Mouse (Mus musculus) gastrocnemius, postnatal 25 days (tissue): Measurements from ENCODE around the gene Slc22a18. TPM values are rescaled to one million over a fixed set of nuclear protein-coding genes. Genes with fewer than 3 reads are reported as not detected.

ENCODE experiments used
- DNase-seq: peaks from one replicate; pipeline ENCODE4 v3.0.0; 2022
- long read RNA-seq, 2 experiments: library from polyadenylated mRNA; stranded (forward); transcript quantifications; one replicate each; pipeline ENCODE4 v2.0.0; 2021
- total RNA-seq, 2 experiments: library from RNA; stranded (reverse); gene quantifications; 1 replicate in 1 of 2; 2 replicates in 1 of 2; pipeline ENCODE4 v1.2.3; 2021

The Slc22a18 gene
- under 1 TPM in 1 of 2 experiments, not detected in 1; 0.29 TPM for total RNA-seq
- long read RNA-seq, experiment 1: 0 reads
- long read RNA-seq, experiment 2: 0 reads

DNA sequence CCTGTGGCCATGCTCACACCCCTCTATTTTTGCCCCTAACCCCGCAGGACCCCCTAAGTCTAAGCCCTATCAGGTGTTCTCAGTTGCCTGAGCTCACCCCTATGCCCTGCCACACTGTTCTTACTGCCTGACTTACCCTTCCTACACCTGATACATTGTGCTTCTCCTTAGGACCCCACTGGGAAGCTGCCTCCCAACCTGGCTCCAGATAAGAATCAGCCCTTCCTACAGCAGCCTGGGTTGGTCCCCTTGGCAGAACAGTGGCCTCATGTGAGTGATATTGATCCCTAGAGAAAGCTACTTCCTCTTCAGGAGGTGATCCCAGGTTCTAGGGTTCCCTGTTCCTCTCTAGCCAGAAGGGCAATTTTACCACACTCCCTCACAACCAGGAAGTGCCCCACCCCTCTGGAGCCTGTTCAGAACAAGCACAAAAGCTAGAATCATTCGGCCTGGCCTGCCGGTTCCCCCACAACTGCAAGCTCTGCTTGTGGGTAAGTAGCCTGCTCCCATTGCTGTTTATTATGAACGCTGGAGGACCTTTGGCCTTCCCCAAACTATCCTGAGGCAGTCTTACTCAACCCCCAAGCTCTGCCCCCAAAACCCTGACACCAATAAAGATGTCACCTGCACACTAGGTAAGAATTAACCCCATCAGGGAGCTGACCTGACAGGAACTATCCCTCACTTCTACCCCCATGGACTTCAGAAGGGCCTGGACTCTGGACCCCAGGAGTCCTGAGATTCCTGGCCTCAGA lies at the start of gene Slc22a18:
Slc22a18 (plus strand) TSS at position 390 of the 755 bp plus-strand sequence.
- DNase-seq: no peak

DNA sequence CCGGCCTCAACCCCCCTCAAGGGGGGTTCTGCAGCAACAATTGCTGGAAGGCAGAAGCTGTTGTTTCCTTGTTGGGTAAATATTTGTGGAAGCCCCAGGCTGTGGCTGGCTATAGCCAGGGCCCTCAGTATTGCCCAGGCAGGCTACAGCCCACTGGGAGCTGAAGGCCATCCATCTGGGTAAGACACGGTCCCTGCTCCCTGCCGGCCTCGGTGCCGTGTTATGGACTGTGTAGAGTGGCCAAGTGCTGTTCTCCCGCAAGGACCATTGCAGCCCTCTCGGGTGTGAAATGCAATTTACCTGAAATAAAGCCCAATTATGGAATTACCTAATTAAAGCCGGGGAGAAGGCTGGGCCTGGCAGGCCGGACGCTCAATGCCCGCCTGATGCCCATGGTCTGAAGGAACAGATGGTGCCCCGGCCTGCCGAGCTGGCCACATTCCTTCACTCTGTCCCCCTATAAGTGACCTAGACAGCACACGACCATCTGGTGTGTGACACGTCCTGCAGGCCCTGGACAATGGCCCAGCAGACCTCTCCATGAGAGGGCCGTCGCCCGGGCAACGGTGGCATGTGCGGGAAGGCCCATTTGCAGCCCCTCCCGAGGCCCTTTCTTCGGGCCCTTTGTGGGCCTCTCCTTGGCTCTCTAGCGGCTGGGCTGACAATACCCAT lies 45.3 kb upstream of the Slc22a18 start:
- no peak for DNase-seq

DNA sequence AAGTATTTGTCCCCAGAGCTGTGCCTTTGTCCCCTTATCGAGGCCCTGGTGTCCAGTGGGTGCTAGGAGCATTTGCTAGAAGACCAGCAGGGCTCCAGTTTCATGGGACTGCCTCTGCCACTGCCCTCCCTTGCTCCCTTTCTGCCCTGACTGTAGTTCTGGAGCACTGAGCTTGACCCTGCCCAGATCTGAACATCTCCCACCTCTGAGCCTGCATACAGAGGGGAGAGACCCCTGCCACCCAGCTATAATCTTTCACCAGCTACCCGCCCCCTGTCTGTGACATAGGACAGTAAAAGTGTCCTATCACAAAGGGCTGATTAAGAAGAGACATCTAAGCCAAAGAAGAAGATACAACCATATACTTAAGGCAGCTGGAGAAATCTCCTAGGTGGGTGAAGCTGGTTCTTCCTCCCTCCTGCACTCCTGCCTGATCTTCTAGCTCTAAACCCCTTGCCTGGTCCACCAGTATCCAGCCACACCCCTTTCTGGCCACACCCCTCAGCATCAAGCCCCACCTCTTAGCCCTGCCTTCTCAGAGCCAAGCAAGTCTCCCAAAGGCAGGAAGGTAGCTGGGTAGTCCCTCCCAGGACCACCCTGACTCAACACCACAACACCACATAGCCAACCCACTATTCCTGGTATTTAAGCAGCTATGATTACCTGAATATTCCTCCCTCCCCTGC lies 44.6 kb upstream of the Slc22a18 start:
- no peak for DNase-seq

DNA sequence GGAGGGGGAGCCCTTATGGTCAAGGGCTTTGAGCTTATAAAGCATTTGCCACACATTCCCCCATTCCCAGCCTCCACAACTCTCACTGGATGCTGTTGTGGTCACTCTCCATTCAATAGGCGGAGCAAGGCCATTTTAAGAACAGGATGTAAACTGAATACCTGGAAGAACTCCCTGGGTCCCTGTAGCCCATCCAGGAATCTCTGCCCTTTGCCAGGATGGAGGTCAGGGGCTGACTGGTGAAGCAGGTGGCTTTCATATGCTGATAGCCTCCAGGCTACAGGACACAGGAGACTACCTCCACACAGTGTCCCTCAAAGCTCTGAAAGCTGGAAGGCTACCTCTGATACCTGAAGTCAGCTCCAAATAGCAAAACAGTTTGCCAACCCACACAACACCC lies 40.9 kb upstream of the Slc22a18 start:
- DNase-seq: no peak

DNA sequence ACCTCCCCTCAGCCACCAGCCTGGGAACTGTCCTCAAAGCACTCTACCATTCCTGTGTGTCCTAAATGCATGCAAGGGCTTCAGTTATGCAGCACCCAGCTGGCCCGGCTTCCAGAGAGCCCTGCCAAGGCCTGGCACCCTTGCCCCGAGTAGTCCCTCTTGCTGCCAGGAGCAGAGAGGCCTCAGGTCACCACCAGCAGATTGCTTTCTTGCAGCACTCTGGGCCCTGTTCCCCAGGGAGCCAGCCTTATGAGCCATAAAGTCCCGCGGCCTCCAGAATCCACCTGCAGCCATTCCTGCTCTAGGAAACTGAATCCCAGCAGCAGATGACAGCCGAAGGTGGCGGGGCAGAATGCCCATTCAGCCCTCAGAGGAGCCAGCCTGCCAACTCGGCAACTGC lies 40.2 kb upstream of the Slc22a18 start:
- DNase-seq: peak; percentile 83

DNA sequence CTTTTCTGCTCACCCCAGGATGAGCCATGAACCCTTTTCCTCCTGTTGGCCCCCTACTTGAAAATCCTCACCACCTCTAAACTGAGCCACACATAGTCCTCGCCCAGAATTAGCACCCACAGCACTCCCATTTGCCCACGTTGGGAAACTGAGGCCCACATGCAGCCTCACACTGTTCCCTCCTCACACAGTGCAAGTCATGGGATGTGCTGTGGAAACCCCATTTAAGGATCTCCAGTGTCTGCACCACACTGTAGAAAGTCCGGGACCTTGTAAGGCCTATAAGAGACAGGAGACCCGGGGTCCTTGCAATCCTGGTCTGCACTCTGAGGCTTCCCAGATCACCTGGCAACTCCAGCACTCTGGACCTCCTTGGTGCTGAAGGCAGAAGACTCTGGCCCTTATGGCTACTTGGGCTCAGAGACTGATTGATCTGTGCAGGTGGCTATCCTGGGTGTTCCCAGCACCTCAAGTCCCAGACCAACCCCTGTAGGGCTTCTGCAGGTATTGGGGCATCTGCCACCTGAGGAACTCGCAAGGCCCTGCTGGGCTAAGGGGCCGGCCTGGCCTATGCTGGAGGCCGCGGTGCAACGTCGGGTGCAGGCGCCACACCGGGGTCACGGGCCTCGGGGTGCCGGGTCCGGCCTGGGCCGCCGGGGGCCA lies 36.2 kb upstream of the Slc22a18 start:
- DNase-seq: no peak

DNA sequence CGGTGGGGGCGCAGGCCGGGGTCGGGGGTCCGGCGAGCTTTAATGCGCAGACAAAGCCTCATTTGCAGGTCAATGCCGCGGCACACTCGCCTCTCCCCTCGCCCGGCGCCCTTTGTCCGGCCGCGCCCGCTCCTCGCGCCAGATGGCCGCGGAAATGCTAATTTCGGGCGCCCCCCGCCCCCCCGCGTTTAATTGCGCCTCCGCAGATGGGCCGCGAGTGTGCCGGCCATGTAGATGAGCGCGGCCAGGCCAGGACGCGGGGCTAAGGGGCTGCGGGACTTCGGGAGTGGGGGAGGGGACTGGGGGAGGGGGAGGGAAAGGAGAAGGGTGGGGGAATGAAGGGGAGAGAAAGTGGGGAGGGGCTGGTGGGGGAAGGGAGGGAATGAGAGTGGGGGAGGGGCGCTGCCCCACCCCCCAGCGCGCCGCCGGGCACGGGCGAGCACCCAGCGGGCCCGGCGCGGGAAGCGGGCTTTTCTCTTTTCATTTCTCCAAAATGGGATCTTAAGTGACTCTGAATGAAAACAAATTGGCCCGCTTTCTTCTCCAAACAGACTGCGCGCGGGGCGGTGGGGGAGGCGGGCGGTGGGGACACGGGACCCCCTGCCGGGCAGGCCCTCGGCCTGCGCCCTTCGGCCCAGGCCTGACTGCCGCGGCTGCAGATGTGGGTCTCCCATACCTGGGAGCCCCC lies 35.5 kb upstream of the Slc22a18 start:
- DNase-seq: no peak

DNA sequence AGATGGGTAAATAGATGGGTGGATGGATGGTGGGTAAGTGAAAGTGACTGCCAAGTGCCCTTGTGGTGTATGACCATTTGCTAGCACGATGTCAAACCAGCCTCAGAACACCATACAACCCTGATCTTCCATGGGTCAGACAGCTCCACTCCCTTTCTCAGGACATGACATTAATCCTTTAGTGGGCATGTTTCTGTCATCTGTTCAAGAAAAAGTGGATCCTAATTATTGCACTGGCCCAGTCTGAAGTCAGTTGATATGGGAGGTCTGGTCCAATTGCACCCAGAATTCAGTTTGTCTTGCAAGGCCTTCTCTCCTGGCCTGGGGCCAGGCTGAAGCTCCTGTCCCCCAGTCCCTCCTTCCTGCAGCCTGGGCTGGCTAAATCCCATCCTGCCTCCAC lies 34.6 kb upstream of the Slc22a18 start:
- no peak for DNase-seq

DNA sequence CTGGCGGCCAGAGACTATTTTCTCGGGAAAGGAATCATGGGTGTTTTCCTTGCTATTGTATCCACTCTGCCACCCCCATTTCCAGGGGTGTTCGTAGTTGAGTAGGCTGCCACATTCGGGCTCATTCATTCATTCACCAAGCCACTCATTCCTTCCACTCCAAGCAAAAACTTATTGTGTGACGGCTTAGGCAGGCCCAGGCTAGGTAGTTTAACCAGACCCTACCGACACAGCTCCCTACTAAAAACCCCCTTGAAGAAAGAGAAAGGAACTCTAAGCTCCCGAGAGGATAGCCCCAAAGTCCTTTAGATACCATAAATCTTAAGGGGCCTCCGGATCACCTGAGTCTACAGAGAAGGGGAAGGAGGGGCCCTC lies 29.0 kb upstream of the Slc22a18 start:
- DNase-seq: no peak

DNA sequence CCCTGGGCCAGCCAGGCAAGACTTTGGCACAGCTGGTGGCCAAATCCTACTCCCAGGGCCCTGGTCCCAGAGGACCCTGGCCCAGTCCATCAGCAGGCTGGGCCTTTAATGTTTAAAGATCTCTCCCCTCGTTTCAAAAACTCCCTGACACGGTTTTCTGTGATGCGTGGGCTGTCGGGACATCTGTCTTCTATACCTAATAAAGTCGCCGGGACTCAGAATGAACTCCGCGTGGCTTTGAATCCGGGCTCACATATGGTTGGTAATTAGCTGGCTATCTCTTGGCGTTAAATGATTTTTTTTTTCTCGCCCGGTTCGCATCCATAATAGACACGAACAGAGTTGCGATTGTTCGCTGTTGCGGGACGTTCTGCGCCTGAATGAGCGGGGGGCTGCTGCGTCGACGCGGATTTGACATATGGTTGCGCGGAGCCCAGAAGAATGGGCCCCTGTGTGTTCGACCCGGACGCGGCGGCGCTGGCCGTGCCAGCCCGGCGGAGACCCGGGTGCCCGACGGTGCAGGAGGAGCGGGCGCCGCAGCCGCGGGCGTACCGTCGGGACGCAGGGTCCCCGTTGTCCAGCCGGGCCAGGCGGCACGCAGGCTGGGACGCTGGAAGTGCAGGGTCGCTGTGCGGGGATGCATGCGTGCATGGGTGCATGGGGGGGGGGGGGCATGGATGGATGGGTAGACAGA lies 28.4 kb upstream of the Slc22a18 start:
- DNase-seq: no peak

DNA sequence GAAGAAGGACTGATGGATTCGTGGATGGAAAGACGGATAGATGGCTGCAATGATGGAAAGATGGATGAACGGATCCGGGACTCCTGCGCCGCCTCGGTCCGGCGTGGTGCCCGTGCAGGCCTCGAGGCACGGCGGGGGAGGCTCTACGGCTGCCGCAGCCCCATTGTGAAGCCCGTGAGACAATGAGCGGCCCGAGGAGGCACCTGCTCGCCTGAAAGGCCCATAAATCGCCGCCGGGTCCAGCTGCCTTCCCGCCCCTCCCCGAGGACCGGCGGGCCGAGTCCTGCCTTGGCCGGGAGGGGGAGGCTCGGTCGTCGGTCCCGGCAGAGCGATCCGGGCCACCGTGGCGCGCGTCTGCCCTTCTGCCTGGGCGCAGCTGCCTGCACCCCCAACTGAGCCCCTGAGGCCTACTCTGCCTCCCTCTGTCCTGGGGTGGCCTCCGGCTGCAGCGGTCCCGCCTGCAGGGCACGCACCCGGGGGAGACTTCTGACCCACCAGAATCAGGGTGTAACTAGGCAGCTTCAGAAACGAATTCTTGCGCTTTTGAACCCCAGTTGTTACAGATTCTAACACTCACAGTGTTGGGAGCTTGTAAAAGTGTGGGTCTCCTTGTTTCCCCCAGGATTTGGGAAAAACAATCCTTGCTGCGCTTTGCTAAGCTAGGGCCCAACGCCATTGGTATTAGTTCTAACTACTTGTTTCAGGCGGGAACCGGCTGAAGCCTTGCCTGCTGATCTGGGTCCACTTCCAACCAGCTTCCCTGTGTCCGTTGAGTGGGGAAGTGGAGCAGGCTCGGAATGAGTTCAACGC lies 27.7 kb upstream of the Slc22a18 start:
- DNase-seq: no peak

DNA sequence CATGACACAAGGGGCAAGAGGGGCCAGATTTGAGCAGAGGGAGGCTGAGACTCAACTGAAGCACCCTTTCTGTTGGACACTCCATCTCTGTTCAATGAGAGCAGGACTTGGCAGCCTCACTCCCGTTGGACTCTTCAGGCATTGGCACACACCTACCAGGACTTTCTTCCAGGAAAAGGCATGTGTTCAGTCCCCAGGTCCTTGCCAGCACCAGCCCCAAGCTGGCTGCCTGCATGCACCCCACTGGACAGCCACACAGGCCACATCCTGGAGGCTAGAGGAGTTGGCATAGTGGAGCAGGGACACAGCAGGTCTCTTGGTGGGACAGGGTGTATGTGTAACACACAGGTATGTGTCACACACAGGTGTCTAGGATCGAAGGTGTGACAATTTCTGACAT lies 26.4 kb upstream of the Slc22a18 start:
- peak; percentile 57 for DNase-seq

DNA sequence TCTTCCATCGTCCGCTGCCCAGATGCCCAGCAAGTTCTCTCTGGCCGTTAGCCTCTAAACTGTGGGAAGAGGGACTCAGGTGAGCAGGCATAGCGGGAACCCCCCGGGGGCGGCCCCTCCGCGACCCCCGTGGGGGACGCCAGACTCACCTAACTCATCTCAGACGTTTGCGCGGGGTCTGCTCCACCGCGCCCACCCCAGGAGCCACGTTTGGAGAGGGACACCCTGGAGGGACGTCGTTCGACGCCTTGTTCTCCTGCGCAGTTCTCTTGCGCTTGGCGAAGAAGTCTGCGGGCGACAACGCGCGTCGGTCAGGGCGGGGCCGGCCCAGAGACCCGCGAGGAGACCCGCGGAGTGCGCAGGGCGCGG lies 14.6 kb upstream of the Slc22a18 start:
- DNase-seq: no peak

DNA sequence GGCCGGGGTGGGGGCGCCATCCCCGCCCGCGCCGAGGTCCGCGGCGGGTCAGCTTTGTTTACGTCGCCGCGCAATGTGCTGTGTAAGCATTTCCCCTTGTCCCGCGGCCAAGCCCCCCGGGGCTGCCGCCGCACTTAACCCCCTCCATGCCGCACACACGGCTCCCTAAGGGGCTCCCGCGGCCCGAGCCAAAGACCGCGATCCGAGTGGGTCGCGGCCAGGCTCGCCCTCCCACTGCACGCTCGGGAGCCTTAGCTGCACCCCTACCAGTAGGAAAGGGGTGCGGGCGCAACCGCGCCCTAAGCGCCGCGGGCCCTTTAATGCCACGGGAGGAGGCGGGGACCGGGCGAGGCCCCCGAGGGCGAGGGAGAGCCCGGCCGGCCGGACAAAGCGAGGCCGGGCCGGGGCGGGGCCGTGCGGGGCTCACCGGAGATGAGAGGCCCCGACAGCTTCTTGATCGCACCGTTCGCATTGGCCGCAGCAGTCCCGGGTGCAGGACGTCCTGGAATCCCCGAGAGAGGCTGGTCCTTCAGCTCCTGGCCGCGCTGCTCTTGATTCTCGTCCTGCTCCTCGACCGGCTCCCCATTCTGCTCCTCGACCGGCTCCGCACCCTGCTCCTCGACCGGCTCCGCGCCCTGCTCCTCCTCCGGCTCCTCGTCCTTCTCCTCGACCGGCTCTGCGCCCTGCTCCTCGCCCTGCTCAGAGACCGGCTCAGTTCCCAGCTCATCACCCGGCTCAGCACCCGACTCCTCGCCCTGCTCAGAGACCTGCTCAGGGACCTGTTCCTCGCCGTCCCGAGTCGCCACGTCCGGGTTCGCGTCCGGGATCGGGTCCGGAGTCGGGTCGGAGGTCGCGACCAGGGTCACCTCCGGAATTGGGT lies 14.0 kb upstream of the Slc22a18 start:
- DNase-seq: peak; percentile 66

DNA sequence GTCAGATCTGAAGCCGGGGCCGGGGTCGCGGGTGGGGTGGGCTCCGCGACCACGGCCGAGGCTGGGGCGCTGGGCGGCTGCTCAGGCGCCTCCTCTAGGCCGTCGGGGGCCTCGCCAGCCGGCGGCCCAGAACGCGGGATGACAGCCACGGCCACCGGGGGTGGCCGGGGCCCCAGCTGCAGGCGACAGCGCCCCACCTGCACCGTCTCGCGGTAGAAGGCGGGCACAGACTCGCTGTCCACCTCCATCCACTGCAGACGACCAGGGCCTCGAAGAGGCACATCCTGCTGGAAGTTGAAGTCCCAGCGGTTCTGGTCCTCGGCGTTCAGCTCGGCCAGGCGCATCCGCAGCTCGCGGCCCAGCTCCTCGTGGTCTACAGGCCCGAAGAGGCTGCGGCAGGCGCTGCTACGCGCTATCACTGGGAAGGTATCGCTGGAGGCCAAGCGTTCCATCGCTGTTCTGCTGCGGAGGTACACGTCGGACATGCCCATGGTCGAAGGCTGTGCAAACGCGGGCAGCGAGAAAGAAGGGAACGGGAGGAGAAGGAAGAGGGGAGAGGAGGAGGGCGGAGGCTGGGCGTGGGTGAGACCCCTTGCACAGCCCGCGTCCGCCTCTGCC lies 13.2 kb upstream of the Slc22a18 start:
- DNase-seq: no peak

DNA sequence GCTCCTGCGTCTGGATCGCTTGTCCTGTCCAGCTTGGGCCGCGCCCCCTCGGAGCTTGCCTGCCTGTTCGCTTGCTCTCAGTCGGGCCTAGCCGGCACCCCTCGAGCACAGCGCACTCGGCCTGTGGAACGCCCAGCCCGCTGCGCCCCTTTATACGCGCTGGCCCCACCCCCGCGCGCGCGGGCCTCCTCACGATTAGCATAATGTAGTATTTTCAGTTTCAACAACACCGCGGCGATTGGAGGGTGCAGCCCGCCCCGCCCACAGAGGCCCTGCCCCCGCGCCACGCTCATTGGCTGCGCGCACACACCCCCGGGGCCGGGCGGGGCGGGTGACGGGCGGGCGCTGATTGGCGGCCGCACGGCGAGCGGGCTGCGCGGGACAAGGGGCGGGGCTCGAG lies 12.7 kb upstream of the Slc22a18 start, which contains the start of gene Cdkn1c:
Cdkn1c (minus strand) TSS at position 177 of the 400 bp plus-strand sequence.
- DNase-seq: peak; percentile 94

DNA sequence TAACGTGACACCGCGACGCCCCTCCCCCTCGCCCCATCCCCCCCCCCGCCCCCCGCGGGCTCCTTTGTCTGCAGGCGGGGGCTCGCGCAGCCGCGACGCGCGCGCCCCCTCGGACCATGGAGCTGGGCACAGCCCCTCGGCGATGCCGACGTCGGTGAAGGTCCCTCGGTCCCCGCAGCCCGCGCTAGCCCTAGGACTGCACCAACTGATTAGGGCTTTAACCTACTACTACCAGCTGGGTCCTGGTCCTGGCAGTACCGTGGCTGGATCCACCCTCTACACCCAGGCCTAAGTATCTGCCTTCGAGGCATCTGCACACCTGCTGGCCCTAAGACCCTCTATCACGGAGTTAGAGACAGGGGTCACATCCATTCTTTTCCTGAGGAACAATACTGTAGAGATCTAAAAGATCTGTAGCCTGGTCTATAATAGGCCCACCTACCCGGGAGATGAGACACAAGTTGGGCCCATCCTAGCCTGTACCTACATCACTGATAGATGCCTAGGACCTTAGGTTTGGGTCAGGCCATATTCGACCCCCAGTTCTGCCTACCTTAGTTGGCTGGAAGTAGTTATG lies 12.2 kb upstream of the Slc22a18 start:
- no peak for DNase-seq

DNA sequence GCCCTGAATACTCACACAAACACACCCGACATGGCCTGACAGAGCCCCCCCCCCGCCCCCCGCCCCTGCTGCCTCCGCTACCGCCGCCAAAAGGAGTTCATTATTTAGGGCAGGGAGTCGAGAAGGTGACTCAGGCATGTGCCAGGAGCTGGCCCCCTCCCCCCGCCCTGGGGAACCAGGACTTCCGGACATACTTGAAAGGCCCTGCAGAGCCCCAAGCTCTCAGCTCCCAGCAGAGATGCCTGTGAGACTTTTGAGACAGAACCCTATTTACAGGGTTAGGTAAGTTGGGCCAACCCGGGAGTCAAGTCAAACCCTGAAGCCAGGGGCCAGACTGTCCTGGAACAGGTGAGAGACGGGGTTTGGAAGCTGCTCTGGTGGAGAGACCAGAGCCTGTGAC lies 11.6 kb upstream of the Slc22a18 start:
- DNase-seq: no peak

DNA sequence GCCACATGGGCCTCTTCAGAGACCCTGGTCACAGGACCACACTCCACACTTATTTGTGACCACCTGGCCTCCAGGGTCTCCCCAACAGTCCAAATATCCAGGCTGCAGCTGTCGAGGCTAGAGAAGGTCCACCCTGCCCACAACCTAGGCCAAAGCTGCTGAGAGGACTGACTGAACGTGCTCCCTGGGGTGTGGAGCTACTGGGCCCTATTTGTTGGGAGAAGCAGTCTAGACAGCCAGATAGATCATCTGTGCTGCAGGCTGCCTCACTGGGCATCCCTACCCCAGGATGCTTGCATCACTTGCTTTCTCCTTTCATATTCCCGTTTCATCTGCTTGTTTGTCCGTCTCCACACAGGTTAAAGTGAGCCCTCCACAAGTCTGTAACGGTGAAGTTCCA lies 11.0 kb upstream of the Slc22a18 start:
- DNase-seq: no peak
